Mouse (Mus musculus): ENCODE data around the gene Wdr18.

GRCm38 (mm10) chr10:79995636-79996035 is 35.7 kb downstream of the Wdr18 start:
- TF ChIP-seq CTCF (IDR thresholded peaks at IDR 0.05; ENCODE audit: low read depth) (no peak), EP300 (optimal IDR thresholded peaks at IDR 0.05) (no peak)

Measured in stomach, postnatal 0 days (tissue).